In the genomic region with DNA sequence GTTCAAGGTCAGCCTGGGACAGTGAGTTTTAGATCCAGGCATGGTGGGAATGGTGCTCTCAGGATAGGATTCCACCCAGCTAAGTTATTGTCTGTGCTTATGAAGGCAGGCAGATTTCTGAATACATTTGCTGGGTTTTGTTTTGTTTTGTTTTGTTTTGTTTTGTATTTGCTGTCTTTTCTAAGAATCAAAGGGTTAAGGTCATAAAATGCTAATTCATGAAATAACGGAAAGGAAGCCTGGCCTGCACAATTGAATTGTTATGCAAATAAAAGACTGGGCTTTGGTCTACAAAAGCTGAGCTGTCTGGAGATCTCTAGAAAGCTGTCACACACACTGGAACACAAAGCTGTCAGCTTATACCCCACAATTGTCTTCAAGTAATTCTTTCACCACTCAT, we compare ENCODE assay signal across 23 mouse cellular contexts.
"Had no signal": no experiment of that assay in that cellular context is flagged by ENCODE, and none has a peak within 500 bp of the region (broad histone marks: within the 10 kb centered on the region; RNA-seq: fewer than 3 reads in every experiment).

No protein-coding gene starts in this region.

- H3K4me1 ChIP-seq: heart, embryonic 10.5 days; heart, embryonic 13.5 days; heart, embryonic 15.5 days; hindbrain, embryonic 13.5 days; hindbrain, embryonic 15.5 days; limb, embryonic 13.5 days; limb, embryonic 15.5 days; liver, embryonic 12.5 days had no signal

- H3K36me3 ChIP-seq: heart, embryonic 10.5 days; heart, embryonic 13.5 days; heart, embryonic 15.5 days; hindbrain, embryonic 13.5 days; hindbrain, embryonic 15.5 days; limb, embryonic 13.5 days; limb, embryonic 15.5 days; liver, embryonic 12.5 days had no signal

- H3K27me3 ChIP-seq: heart, embryonic 13.5 days; heart, embryonic 15.5 days; hindbrain, embryonic 13.5 days; hindbrain, embryonic 15.5 days; limb, embryonic 13.5 days; limb, embryonic 15.5 days; liver, embryonic 12.5 days had no signal

- H3K9ac ChIP-seq: heart, embryonic 13.5 days; heart, embryonic 15.5 days; hindbrain, embryonic 13.5 days; hindbrain, embryonic 15.5 days; limb, embryonic 13.5 days; limb, embryonic 15.5 days; liver, embryonic 12.5 days; liver, embryonic 14.5 days had no signal

- H3K27ac ChIP-seq: heart, embryonic 10.5 days; heart, embryonic 13.5 days; heart, embryonic 15.5 days; hindbrain, embryonic 13.5 days; hindbrain, embryonic 15.5 days; hindbrain, postnatal 0 days; layer of hippocampus, adult 2 months; limb, embryonic 13.5 days; limb, embryonic 15.5 days; liver, embryonic 12.5 days; liver, embryonic 14.5 days had no signal

- H3K4me3 ChIP-seq: heart, embryonic 10.5 days; heart, embryonic 13.5 days; heart, embryonic 15.5 days; hindbrain, embryonic 13.5 days; hindbrain, embryonic 15.5 days; layer of hippocampus, adult 2 months; limb, embryonic 13.5 days; limb, embryonic 15.5 days; liver, embryonic 12.5 days had no signal

- DNase-seq: gastrocnemius, postnatal 14 days; gastrocnemius, postnatal 36 days; heart, adult 18-20 months; heart, postnatal 14 days; heart, postnatal 36 days; kidney, adult 18-20 months; kidney, adult 8-10 months; kidney, postnatal 10 days; kidney, postnatal 25 days; kidney, postnatal 4 days; left cerebral cortex, postnatal 4 days had no signal

- ATAC-seq: hindbrain, postnatal 0 days; intestine, embryonic 16.5 days; liver, embryonic 12.5 days had no signal

- H3K4me2 ChIP-seq: heart, embryonic 13.5 days; heart, embryonic 15.5 days; hindbrain, embryonic 13.5 days; hindbrain, embryonic 15.5 days; limb, embryonic 13.5 days; limb, embryonic 15.5 days; liver, embryonic 12.5 days had no signal

- H3K9me3 ChIP-seq: heart, embryonic 10.5 days; heart, embryonic 13.5 days; heart, embryonic 15.5 days; hindbrain, embryonic 13.5 days; hindbrain, embryonic 15.5 days; limb, embryonic 13.5 days; limb, embryonic 15.5 days; liver, embryonic 12.5 days had no signal
